Mouse (Mus musculus) adrenal gland, postnatal 36 days (tissue): ENCODE measurements around the gene Cluap1. TPM values are rescaled to one million over a fixed set of nuclear protein-coding genes. Genes with fewer than 3 reads are reported as not detected.

Experiments used
- DNase-seq, 2 experiments: peaks; one replicate each; pipeline ENCODE4 v3.0.0; 2021; ENCODE audit warnings: mixed read lengths in 1 of 2
- long read RNA-seq, 2 experiments: library from polyadenylated mRNA; stranded (forward); transcript quantifications; one replicate each; pipeline ENCODE4 v2.0.0; 2021; ENCODE audit warnings: borderline sequencing depth in 2 of 2
- total RNA-seq, 2 experiments: library from RNA; stranded (reverse); gene quantifications; 2 replicates each; pipeline ENCODE4 v1.2.3; 2021

The Cluap1 gene
- total RNA-seq: 10 to 100 TPM; 16.9 to 20.8 TPM
- long read RNA-seq, experiment 1, transcript Cluap1-201 (12 exons, 1,779 nt): major isoform, 17 of 30 reads
- long read RNA-seq, experiment 1, partial matches to known transcripts: 6 of 30 reads
- long read RNA-seq, experiment 1, other reads (novel, unspliced or antisense): 6 of 30 reads
- long read RNA-seq, experiment 2, partial matches to known transcripts: 1 of 6 reads
- long read RNA-seq, experiment 2, other reads (novel, unspliced or antisense): 1 of 6 reads

DNA sequence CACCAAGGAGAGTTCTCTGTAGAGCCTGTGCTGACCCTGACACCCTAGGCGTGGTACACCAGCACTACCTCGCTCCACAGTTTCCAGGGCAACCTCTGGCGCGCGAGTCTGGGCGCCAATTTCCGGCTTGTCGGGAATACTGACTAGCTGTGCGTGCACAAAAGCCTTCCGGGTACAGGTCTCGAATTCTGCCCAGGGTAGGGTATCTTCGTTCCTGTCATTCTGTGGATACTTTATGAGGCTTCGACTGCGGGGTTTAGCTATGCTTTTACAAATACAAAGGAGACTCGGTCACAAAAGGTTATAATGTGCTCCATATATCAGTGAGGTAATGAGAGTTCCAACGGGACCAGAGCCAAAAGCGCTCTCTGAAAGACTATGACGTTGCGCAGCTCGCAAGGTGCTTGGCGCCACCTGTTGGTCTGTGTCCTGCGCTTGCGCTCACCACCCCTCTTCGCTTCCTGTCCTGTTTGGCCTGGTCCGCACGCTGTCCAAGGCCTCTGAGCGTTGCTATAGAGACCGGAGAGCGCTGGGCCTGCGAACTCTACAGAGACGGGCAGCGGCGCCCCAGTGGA lies at the start of gene Cluap1, which contains the start of gene 1700037C18Rik:
Cluap1 (plus strand) TSS at position 265 of the 575 bp plus-strand sequence.
1700037C18Rik (minus strand) TSS at position 153 of the 575 bp plus-strand sequence.
- DNase-seq: peak; percentile 95

DNA sequence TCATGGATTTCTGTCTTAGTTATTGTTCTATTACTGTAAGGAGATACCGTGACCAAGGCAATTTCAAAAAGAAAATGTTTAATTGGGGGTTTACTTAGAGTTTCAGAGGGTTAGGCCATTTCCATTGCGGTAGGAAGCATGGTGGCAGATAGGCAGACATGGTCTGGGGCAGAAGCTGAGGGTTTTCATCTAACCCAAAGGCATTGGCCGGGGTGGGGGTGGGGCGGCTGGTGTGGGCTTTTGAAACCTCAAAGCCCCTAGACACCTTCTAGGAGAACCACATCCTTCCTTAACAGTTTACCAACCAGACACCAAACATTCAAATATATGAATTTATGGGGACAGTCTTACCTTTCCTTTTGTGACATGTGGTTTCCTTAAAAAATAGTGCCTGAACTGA lies 49.3 kb upstream of the Cluap1 start:
- DNase-seq: no peak

DNA sequence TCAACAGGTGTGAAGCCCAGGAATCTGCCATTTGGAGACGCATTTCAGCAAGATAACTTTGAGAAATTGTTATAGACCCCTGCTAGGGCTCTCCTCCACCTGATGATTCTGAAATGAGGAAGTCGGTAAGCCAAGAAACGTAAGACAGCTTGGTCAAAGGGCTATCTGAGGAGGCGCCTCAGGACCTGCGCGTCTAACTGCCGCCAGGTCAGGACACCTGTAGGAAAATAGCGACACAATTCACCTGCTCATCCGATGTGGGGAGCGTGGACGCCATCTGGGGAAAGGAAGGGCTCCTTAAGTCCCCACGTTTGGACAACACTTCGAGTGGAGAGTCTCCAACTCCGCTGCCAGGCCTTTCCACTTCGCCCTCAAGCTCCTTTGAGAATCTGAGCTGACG lies 36.8 kb upstream of the Cluap1 start:
- no peak for DNase-seq

- peak; percentile 94 to 95 for DNase-seq
Observed at GRCm38 (mm10) chr16:3872216-3873047, 36.2 kb upstream of the Cluap1 start, which contains the start of gene Naa60. TSS of gene Naa60 (plus strand) at chr16:3872375.

- no peak for DNase-seq
Observed at GRCm38 (mm10) chr16:3876346-3876745, 32.3 kb upstream of the Cluap1 start.

GRCm38 (mm10) chr16:3884201-3885064 lies 24.2 kb upstream of the Cluap1 start, which contains the start of the genes Zfp597 and Gm20695:
TSS of gene Zfp597 (minus strand) at chr16:3884561.
TSS of gene Gm20695 (plus strand) at chr16:3884648.
- peak; percentile 98 for DNase-seq

GRCm38 (mm10) chr16:3885065-3885670 lies 23.4 kb upstream of the Cluap1 start:
- DNase-seq: peak in 1 of 2 experiments; percentile 13

GRCm38 (mm10) chr16:3891621-3892295 lies 16.8 kb upstream of the Cluap1 start:
- no peak for DNase-seq

DNA sequence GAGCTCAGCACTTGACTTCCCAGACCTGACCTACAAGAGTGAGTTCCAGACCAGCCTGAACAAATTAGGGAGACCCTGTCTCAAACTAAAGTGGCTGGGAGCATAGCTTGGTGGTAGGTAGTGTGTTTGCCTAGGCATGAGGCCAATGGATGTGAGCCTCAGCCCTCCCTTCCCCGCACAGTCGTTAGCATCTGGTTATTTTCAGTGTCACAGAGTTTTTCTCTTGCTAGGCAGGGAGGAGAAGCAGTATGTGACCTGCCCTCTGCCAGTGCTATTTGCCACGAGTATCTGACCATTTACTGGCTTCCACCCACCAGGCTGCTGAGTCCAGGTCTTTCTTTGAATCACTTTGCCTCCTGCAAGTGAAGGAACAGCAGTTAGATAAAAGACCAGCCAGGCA lies 14.9 kb upstream of the Cluap1 start:
- DNase-seq: no peak

DNA sequence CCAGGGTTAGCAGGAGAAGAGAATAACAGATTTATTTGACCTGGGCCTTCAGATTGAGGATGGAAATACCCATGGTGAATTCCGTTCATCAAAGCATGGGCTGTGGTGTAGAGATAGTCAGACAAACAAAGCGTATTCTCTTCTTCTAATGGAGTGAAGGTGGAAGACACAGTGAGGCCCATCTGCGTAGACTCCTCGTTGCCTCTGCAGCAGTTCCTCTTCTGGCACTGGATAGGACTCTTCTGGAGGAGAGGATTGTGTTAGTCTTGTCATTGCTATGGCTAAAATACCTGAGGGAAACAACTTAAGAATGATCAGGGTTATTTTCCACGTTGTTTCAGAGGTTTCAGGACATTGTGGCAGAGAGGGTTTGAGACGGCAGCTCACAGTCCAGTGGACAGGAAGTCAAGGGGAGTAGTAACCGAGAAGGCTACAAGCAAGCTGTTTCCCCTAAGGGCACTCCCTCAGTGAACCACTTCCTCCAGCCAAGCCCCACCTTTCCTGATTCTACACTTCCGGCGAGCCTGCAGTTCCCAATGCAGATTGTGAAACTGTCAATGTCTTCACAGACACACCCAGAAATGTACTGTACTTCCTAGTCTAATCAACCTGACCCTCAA lies 13.3 kb upstream of the Cluap1 start:
- peak; percentile 21 to 39 for DNase-seq

GRCm38 (mm10) chr16:3896046-3896445 lies 12.6 kb upstream of the Cluap1 start:
- DNase-seq: no peak

- DNase-seq: no peak
Observed at GRCm38 (mm10) chr16:3896553-3896952, 12.0 kb upstream of the Cluap1 start.

DNA sequence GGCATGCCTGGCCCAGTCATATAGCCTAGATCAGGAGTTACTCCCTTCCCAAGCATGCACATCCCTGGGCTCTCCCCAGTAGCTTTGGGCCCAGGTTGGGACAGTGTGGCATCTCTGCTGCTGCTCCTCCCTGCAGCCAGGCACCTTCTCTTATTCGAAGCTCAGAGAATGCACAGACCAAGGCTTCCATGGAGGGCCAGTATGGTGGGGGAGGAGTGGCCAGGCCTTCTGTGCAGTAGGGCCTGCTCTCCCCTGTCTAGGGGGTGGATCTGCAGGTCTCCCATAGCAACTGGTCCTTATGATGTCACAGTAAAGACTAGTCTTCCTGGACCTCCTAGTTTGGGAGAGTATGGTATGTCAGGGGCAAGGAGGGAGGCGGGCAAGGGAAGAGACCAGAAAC lies 1.1 kb upstream of the Cluap1 start:
- DNase-seq: no peak

GRCm38 (mm10) chr16:3909118-3909517 lies 517 bp downstream of the Cluap1 start:
- DNase-seq: no peak

GRCm38 (mm10) chr16:3920756-3921155 lies 12.2 kb downstream of the Cluap1 start:
- no peak for DNase-seq

- no peak for DNase-seq
Observed at GRCm38 (mm10) chr16:3923515-3923914, 14.9 kb downstream of the Cluap1 start.

- no peak for DNase-seq
Observed at GRCm38 (mm10) chr16:3923966-3924365, 15.4 kb downstream of the Cluap1 start.

DNA sequence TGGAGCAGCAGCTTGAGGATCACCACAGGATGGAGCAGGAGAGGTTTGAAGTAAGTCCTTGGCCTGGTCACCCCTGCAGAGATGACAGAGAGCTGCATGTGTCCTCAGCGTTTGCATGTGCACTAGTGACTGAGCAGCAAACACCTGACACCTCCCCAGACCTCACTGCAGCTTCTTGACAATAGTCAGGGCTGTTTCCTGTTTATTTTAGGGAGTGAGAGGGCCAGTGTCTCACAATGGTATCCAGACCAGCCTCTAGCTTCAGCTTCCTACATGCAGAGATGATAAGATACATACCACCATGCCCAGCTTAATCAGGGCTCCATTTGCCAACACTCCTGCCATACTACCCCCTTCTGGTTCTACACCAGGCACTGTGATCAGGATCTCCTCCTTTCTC lies 20.0 kb downstream of the Cluap1 start:
- DNase-seq: no peak

GRCm38 (mm10) chr16:3929151-3929550 lies 20.6 kb downstream of the Cluap1 start:
- DNase-seq: no peak

- DNase-seq: peak in 1 of 2 experiments; percentile 12
Observed at GRCm38 (mm10) chr16:3933536-3933935, 24.9 kb downstream of the Cluap1 start.
